Mouse (Mus musculus) erythroblast, embryonic 14.5 days (primary cell): Measurements from ENCODE around the gene Atf1.

Experiments
- GATA1 ChIP-seq: IDR thresholded peaks from 2 replicates; pipeline ENCODE4 v1.6.1; 2012; ENCODE audit warnings: low read length, inconsistent platforms, mixed read lengths
- TAL1 ChIP-seq: IDR thresholded peaks from 3 replicates; pipeline ENCODE4 v1.6.1; 2012; ENCODE audit warnings: low read length, inconsistent platforms, mixed read lengths

GRCm38 (mm10) chr15:100186882-100187672 is 40.5 kb upstream of the Atf1 start:
- TF ChIP-seq TAL1 (no peak), GATA1 (no peak)
